In genomic region chr14:33347738-33348137, GRCm38 (mm10) we compare ENCODE assay signal across 21 mouse cellular contexts.
DNase-seq lines count a peak whose midpoint lies in the region; ATAC-seq and TF ChIP-seq lines count a peak whose summit lies in the region.
"Had no signal": no experiment of that assay in that cellular context is flagged by ENCODE, and none has a peak within 500 bp of the region (broad histone marks: within the 10 kb centered on the region; RNA-seq: fewer than 3 reads in every experiment).

No protein-coding gene starts in this region.

- TF ChIP-seq EP300 in lung, postnatal 0 days (IDR thresholded peaks at IDR 0.05): peak; percentile 72
- TF ChIP-seq EP300 in stomach, postnatal 0 days (optimal IDR thresholded peaks at IDR 0.05): no peak

- no peaks in the 10 kb centered on the region for H3K36me3 ChIP-seq in lung, postnatal 0 days (ENCODE audit: insufficient read depth, low read length)
- H3K36me3 ChIP-seq in stomach, postnatal 0 days (ENCODE audit: control insufficient read depth, insufficient read depth, low read length): no peaks in the 10 kb centered on the region
- H3K36me3 ChIP-seq: embryonic facial prominence, embryonic 13.5 days; forebrain, embryonic 15.5 days; heart, embryonic 15.5 days; midbrain, embryonic 15.5 days had no signal

- peak; percentile 53 for ATAC-seq in lung, postnatal 0 days
- ATAC-seq in stomach, postnatal 0 days (ENCODE audit: low FRiP score, low TSS enrichment): 0 out of 2 replicates have a peak, but pooled peaks have one; percentile 11
- ATAC-seq: forebrain, embryonic 15.5 days; intestine, embryonic 16.5 days; midbrain, embryonic 15.5 days had no signal

- H3K4me2 ChIP-seq in lung, postnatal 0 days (replicated peaks; ENCODE audit: low read depth, low read length): no peak overlapping the region
- no peak overlapping the region for H3K4me2 ChIP-seq in stomach, postnatal 0 days (replicated peaks; ENCODE audit: low read depth)
- H3K4me2 ChIP-seq: embryonic facial prominence, embryonic 13.5 days; forebrain, embryonic 15.5 days; heart, embryonic 15.5 days; hindbrain, embryonic 14.5 days; midbrain, embryonic 15.5 days had no signal

- TF ChIP-seq CTCF in lung, postnatal 0 days (IDR thresholded peaks at IDR 0.05): peak; percentile 34
- no peak for TF ChIP-seq CTCF in stomach, postnatal 0 days (IDR thresholded peaks at IDR 0.05; ENCODE audit: low read depth)

- H3K9ac ChIP-seq in lung, postnatal 0 days (replicated peaks; ENCODE audit: low read depth): no peak overlapping the region
- no peak overlapping the region for H3K9ac ChIP-seq in stomach, postnatal 0 days (ENCODE audit: low read length)
- H3K9ac ChIP-seq: embryonic facial prominence, embryonic 13.5 days; forebrain, embryonic 15.5 days; heart, embryonic 15.5 days; hindbrain, embryonic 14.5 days; midbrain, embryonic 15.5 days had no signal

- 10% methylated on average over 4 of the region's 4 CpGs for WGBS in lung, postnatal 0 days
- WGBS in stomach, postnatal 0 days: 46% methylated on average over 4 of the region's 4 CpGs

- intact Hi-C loops in heart, postnatal 10 days (cut with DNase I): no loop called here

- H3K4me1 ChIP-seq in lung, postnatal 0 days (ENCODE audit: insufficient read depth, low read depth, low read length): peaks cover 6% of the 10 kb centered on the region; the same call in 1 of the 2 replicates
- no peaks in the 10 kb centered on the region; the same call in 1 of the 2 replicates for H3K4me1 ChIP-seq in stomach, postnatal 0 days (replicated peaks; ENCODE audit: control insufficient read depth, insufficient read depth)

- no peaks in the 10 kb centered on the region for H3K9me3 ChIP-seq in lung, postnatal 0 days (ENCODE audit: low read length)
- H3K9me3 ChIP-seq in stomach, postnatal 0 days (ENCODE audit: control insufficient read depth, low read length): no peaks in the 10 kb centered on the region
- H3K9me3 ChIP-seq: embryonic facial prominence, embryonic 13.5 days; forebrain, embryonic 15.5 days; heart, embryonic 15.5 days; midbrain, embryonic 15.5 days had no signal

- H3K4me3 ChIP-seq in lung, postnatal 0 days (ENCODE audit: low read depth, low read length): no peak overlapping the region
- H3K4me3 ChIP-seq in stomach, postnatal 0 days (ENCODE audit: low read depth, low read length): no peak overlapping the region
- H3K4me3 ChIP-seq: embryonic facial prominence, embryonic 13.5 days; forebrain, embryonic 15.5 days; heart, embryonic 15.5 days; midbrain, embryonic 15.5 days had no signal

- 0 out of 2 replicates have a peak, but pooled peaks cover 3% of the 10 kb centered on the region for H3K27me3 ChIP-seq in lung, postnatal 0 days (replicated peaks; ENCODE audit: insufficient read depth, low read length)
- H3K27me3 ChIP-seq in stomach, postnatal 0 days (ENCODE audit: control insufficient read depth, insufficient read depth, low read length): peaks cover 3% of the 10 kb centered on the region; the same call in 1 of the 2 replicates

- peak; percentile 56 to 61 for DNase-seq in heart, postnatal 10 days
- DNase-seq in heart, adult 8-10 months (ENCODE audit: low spot score): no peak
- DNase-seq in lung, adult 18-20 months: peak; percentile 79 to 85
- DNase-seq in lung, postnatal 0 days (ENCODE audit: low spot score): peak; percentile 70
- DNase-seq in stomach, postnatal 0 days (ENCODE audit: low spot score): no peak
- DNase-seq in urinary bladder, postnatal 4 days (ENCODE audit: low spot score in 2 of 2): no peak
- DNase-seq in left cerebral cortex, adult 9 months (ENCODE audit: low spot score in 2 of 2): no peak
- DNase-seq: adrenal gland, adult 2 months; cerebellum, adult 9-11 months; gastrocnemius, postnatal 14 days; left cerebral cortex, postnatal 4 days; liver; right cerebral cortex, postnatal 25 days; thymus, adult 18-20 months; thymus, postnatal 4 days had no signal

- peak overlapping the region; percentile 87 for H3K27ac ChIP-seq in lung, postnatal 0 days (ENCODE audit: low read length)
- H3K27ac ChIP-seq in stomach, postnatal 0 days (replicated peaks): no peak overlapping the region
- H3K27ac ChIP-seq: embryonic facial prominence, embryonic 13.5 days; forebrain, embryonic 15.5 days; heart, embryonic 15.5 days; hindbrain, embryonic 14.5 days; midbrain, embryonic 15.5 days had no signal

Comparison
In these comparisons a context has a peak if more than half of its experiments do, and no peak if none do; other contexts are left out.
1. DNase-seq: peak in heart, postnatal 10 days (2 of 2), lung, adult 18-20 months (2 of 2) and lung, postnatal 0 days (single experiment); none in heart, adult 8-10 months (single experiment), stomach, postnatal 0 days (single experiment), urinary bladder, postnatal 4 days (0 of 2) and left cerebral cortex, adult 9 months (0 of 2).